Mouse (Mus musculus) E14TG2a.4 (cell line): ENCODE results near the gene Obscn.

Experiments used
- CTCF ChIP-seq: conservative IDR thresholded peaks from 2 replicates; pipeline ENCODE4 v1.5.1; 2014; ENCODE audit warnings: low read length
- NANOG ChIP-seq: IDR thresholded peaks from 2 replicates; pipeline ENCODE4 v1.6.1; 2014; ENCODE audit warnings: borderline replicate concordance, low read length, mixed read lengths
- POU5F1 ChIP-seq: IDR thresholded peaks from 2 replicates; pipeline ENCODE4 v1.6.1; 2014; ENCODE audit warnings: low read length, borderline replicate concordance

- TF ChIP-seq CTCF (no peak), NANOG (no peak), POU5F1 (no peak)
Observed at GRCm38 (mm10) chr11:59068922-59069321, 67.3 kb downstream of the Obscn start.
